ENCODE assay signal across 22 mouse cellular contexts in the genomic region with DNA sequence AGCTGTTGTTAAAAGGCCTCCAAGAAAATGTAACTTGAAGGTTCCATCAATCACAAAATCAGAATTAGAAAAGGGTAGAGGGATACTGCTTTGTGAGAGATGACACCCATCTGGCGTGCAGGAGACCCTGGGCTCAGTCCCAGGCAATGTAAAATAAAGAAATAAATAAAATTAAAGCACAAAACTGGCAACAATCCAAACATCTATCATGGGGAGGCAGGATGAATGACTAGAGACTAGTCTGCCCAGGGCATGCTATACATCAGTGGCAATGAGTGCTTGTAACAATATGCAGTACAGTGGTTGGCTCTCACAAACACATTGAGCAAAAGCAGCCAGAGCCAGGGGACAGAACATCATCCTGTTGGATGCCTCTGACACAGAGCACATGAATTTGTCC. TPM values are rescaled to one million over a fixed set of nuclear protein-coding genes. Genes with fewer than 3 reads are reported as not detected.
DNase-seq lines count a peak whose midpoint lies in the region; ATAC-seq and TF ChIP-seq lines count a peak whose summit lies in the region.
"Had no signal": no experiment of that assay in that cellular context is flagged by ENCODE, and none has a peak within 500 bp of the region (broad histone marks: within the 10 kb centered on the region; RNA-seq: fewer than 3 reads in every experiment).

No protein-coding gene starts in this region.

- TF ChIP-seq POLR2A in heart, adult 2 months (IDR thresholded peaks at IDR 0.05; ENCODE audit: insufficient read depth, low read depth, low read length) = no peak
- TF ChIP-seq POLR2A in limb, embryonic 14.5 days (IDR thresholded peaks at IDR 0.05; ENCODE audit: borderline replicate concordance, extremely low read depth, insufficient read depth, insufficient read length) = no peak

- no peak for DNase-seq in heart, adult 2 months
- DNase-seq in limb, embryonic 14.5 days (ENCODE audit: low spot score) = peak; percentile 17
- no peak for DNase-seq in limb, embryonic 10.5 days (ENCODE audit: low spot score)
- no peak for DNase-seq in lung, postnatal 14 days
- DNase-seq: adrenal gland, postnatal 10 days; adrenal gland, postnatal 36 days; cerebellum, adult 18-20 months; cerebellum, adult 9-10 months; cerebellum, postnatal 14 days; gastrocnemius, adult 2 months; gastrocnemius, postnatal 14 days; heart, adult 11 months; heart, postnatal 14 days; heart, postnatal 4 days had no signal

- H3K36me3 ChIP-seq in heart, embryonic 15.5 days = no peaks in the 10 kb centered on the region
- no peaks in the 10 kb centered on the region for H3K36me3 ChIP-seq in heart, adult 2 months (ENCODE audit: control insufficient read depth, insufficient read depth, low read length)
- no peaks in the 10 kb centered on the region for H3K36me3 ChIP-seq in limb, embryonic 14.5 days (ENCODE audit: control insufficient read depth, insufficient read depth, low read length)
- H3K36me3 ChIP-seq in limb, embryonic 10.5 days = no peaks in the 10 kb centered on the region
- H3K36me3 ChIP-seq in lung, embryonic 16.5 days (ENCODE audit: control insufficient read depth, insufficient read depth, low read length) = no peaks in the 10 kb centered on the region
- H3K36me3 ChIP-seq: heart, embryonic 12.5 days; hindbrain, embryonic 15.5 days had no signal

- no peaks in the 10 kb centered on the region for H3K79me2 ChIP-seq in heart, adult 2 months (replicated peaks; ENCODE audit: control insufficient read depth, insufficient read depth, low read length)

- 0 out of 2 replicates have a peak, but pooled peaks have one; percentile 23 for ATAC-seq in heart, embryonic 15.5 days (replicated peaks; ENCODE audit: insufficient number of reproducible peaks, insufficient read depth, low FRiP score, low read depth)
- no peak for ATAC-seq in limb, embryonic 14.5 days (ENCODE audit: low FRiP score, low read depth)
- peak; percentile 88 for ATAC-seq in lung, embryonic 16.5 days (ENCODE audit: low read depth)
- ATAC-seq: forebrain, embryonic 13.5 days; forebrain, embryonic 16.5 days; Patski had no signal

- no peak overlapping the region for H3K4me2 ChIP-seq in heart, embryonic 15.5 days
- no peak overlapping the region for H3K4me2 ChIP-seq in limb, embryonic 14.5 days (replicated peaks; ENCODE audit: low read depth, low read length, severe bottlenecking)
- no peak overlapping the region for H3K4me2 ChIP-seq in lung, embryonic 16.5 days (ENCODE audit: low read depth, low read length)
- H3K4me2 ChIP-seq: forebrain, embryonic 13.5 days; heart, embryonic 12.5 days; hindbrain, embryonic 15.5 days had no signal

- 52% methylated on average over 1 of the region's 1 CpGs for WGBS in heart, embryonic 15.5 days
- WGBS in heart, adult 2 months = 87% methylated on average over 1 of the region's 1 CpGs
- 66% methylated on average over 1 of the region's 1 CpGs for WGBS in limb, embryonic 14.5 days
- WGBS in limb, embryonic 10.5 days = 75% methylated on average over 1 of the region's 1 CpGs
- 33% methylated on average over 1 of the region's 1 CpGs for whole genome bisulfite sequencing in lung, embryonic 16.5 days

- no peak overlapping the region for H3K27ac ChIP-seq in heart, embryonic 15.5 days
- no peak overlapping the region for H3K27ac ChIP-seq in heart, adult 2 months
- H3K27ac ChIP-seq in limb, embryonic 14.5 days (replicated peaks; ENCODE audit: low read depth, low read length) = no peak overlapping the region
- H3K27ac ChIP-seq in limb, embryonic 10.5 days = no peak overlapping the region
- no peak overlapping the region for H3K27ac ChIP-seq in lung, embryonic 16.5 days (ENCODE audit: low read length)
- H3K27ac ChIP-seq: forebrain, embryonic 10.5 days; forebrain, embryonic 13.5 days; gastrocnemius, adult 2 months; hindbrain, embryonic 15.5 days had no signal

- no peak for TF ChIP-seq EP300 in heart, adult 2 months (IDR thresholded peaks at IDR 0.05; ENCODE audit: insufficient read depth, low read depth, low read length)

- no peak for TF ChIP-seq CTCF in heart, adult 2 months (IDR thresholded peaks at IDR 0.05)

- no peak overlapping the region for H3K4me3 ChIP-seq in heart, embryonic 15.5 days
- no peak overlapping the region for H3K4me3 ChIP-seq in heart, adult 2 months
- no peak overlapping the region for H3K4me3 ChIP-seq in limb, embryonic 14.5 days (replicated peaks; ENCODE audit: low read length)
- H3K4me3 ChIP-seq in limb, embryonic 10.5 days = no peak overlapping the region
- no peak overlapping the region for H3K4me3 ChIP-seq in lung, embryonic 16.5 days (ENCODE audit: low read length)
- H3K4me3 ChIP-seq: forebrain, embryonic 10.5 days; forebrain, embryonic 13.5 days; gastrocnemius, adult 2 months; heart, embryonic 12.5 days; hindbrain, embryonic 15.5 days had no signal

- no peaks in the 10 kb centered on the region for H3K4me1 ChIP-seq in heart, embryonic 15.5 days (replicated peaks)
- H3K4me1 ChIP-seq in heart, adult 2 months (ENCODE audit: control insufficient read depth, insufficient read depth, low read length) = peaks cover 2% of the 10 kb centered on the region
- 0 out of 2 replicates have a peak, but pooled peaks cover 7% of the 10 kb centered on the region for H3K4me1 ChIP-seq in limb, embryonic 14.5 days (ENCODE audit: control insufficient read depth, insufficient read depth, low read length)
- peaks cover 15% of the 10 kb centered on the region; the same call in 1 of the 2 replicates for H3K4me1 ChIP-seq in limb, embryonic 10.5 days
- peaks cover 9% of the 10 kb centered on the region; the same call in 1 of the 2 replicates for H3K4me1 ChIP-seq in lung, embryonic 16.5 days (replicated peaks; ENCODE audit: control insufficient read depth, insufficient read depth, low read length)

- H3K9me3 ChIP-seq in heart, embryonic 15.5 days (replicated peaks) = no peaks in the 10 kb centered on the region
- no peaks in the 10 kb centered on the region for H3K9me3 ChIP-seq in limb, embryonic 14.5 days (ENCODE audit: control insufficient read depth, low read length)
- no peaks in the 10 kb centered on the region for H3K9me3 ChIP-seq in limb, embryonic 10.5 days (replicated peaks)
- H3K9me3 ChIP-seq in lung, embryonic 16.5 days (ENCODE audit: control insufficient read depth, low read length) = no peaks in the 10 kb centered on the region
- H3K9me3 ChIP-seq: forebrain, embryonic 10.5 days; forebrain, embryonic 13.5 days; heart, embryonic 12.5 days; hindbrain, embryonic 15.5 days had no signal

- intact Hi-C loops in heart, adult 2 months (cut with DNase I) = no loop called here

- no peak overlapping the region for H3K9ac ChIP-seq in heart, embryonic 15.5 days
- no peak overlapping the region for H3K9ac ChIP-seq in heart, adult 2 months (ENCODE audit: low read depth, low read length)
- no peak overlapping the region for H3K9ac ChIP-seq in limb, embryonic 14.5 days (ENCODE audit: low read depth, low read length, severe bottlenecking)
- no peak overlapping the region for H3K9ac ChIP-seq in lung, embryonic 16.5 days (ENCODE audit: low read length)
- H3K9ac ChIP-seq: forebrain, embryonic 13.5 days; heart, embryonic 12.5 days; hindbrain, embryonic 15.5 days had no signal

- no peaks in the 10 kb centered on the region for H3K27me3 ChIP-seq in heart, embryonic 15.5 days
- no peaks in the 10 kb centered on the region for H3K27me3 ChIP-seq in heart, adult 2 months (ENCODE audit: control insufficient read depth, insufficient read depth, low read length)
- no peaks in the 10 kb centered on the region for H3K27me3 ChIP-seq in limb, embryonic 14.5 days (ENCODE audit: control insufficient read depth, insufficient read depth, low read length)
- H3K27me3 ChIP-seq in limb, embryonic 10.5 days (ENCODE audit: low read depth, poor library complexity, severe bottlenecking) = peaks cover 4% of the 10 kb centered on the region; the same call in 1 of the 2 replicates
- no peaks in the 10 kb centered on the region for H3K27me3 ChIP-seq in lung, embryonic 16.5 days (ENCODE audit: control insufficient read depth, insufficient read depth, low read depth, low read length)
- H3K27me3 ChIP-seq: forebrain, embryonic 13.5 days; heart, embryonic 12.5 days; hindbrain, embryonic 15.5 days had no signal

RNA-seq across cellular contexts. Expression of a gene that starts 53.8 kb away (rescaled TPM):
- polyA plus RNA-seq in heart, embryonic 15.5 days (2015; fragmentation: Nextera tagmentation; extraction: Ambion mirVana) = 4.4 and 5.9 TPM in 2 replicates
- total RNA-seq in heart, adult 2 months (2021) = 1 to 10 TPM; 1.1 to 1.3 TPM
- polyA plus RNA-seq in heart, adult 2 months (2012; rRNA removed) = 1.7 and 2.3 TPM in 2 replicates
- 10.3 and 17.1 TPM in 2 replicates for polyA plus RNA-seq in limb, embryonic 14.5 days (2012; rRNA removed)
- 4.8 and 5.6 TPM in 2 replicates for polyA plus RNA-seq in limb, embryonic 14.5 days (2014; fragmentation: Nextera tagmentation; extraction: Ambion mirVana)
- polyA plus RNA-seq in limb, embryonic 10.5 days (2016; fragmentation: Nextera tagmentation; extraction: Ambion mirVana) = 0.48 and 1.8 TPM in 2 replicates
- 3.8 and 5.3 TPM in 2 replicates for polyA plus RNA-seq in lung, embryonic 16.5 days (2015; fragmentation: Nextera tagmentation; extraction: Ambion mirVana)
- polyA plus RNA-seq: Patski had no signal
